Mouse (Mus musculus) stomach, postnatal 0 days (tissue): ENCODE data around the gene 1700030K09Rik. TPM values are rescaled to one million over a fixed set of nuclear protein-coding genes. Genes with fewer than 3 reads are reported as not detected.

Experiments used
- ATAC-seq: fragments of 200-750 bp; cut with Nextera tagmentation; 2 replicates; pipeline ENCODE4 v1.8.0; 2017; ENCODE audit not compliant: low FRiP score, low TSS enrichment
- DNase-seq: peaks from one replicate; pipeline ENCODE4 v3.0.0-alpha.2; 2016; ENCODE audit warnings: low spot score
- H3K27ac ChIP-seq: fragments of 300-500 bp; sonication (generic); replicated peaks from 2 replicates; pipeline ENCODE4 v1.5.1; 2014; ENCODE audit warnings: mild to moderate bottlenecking, control low read depth
- H3K27me3 ChIP-seq: fragments of 300-500 bp; sonication (generic); 2 replicates; pipeline ENCODE4 v1.6.1; 2014; ENCODE audit warnings: low read length; ENCODE audit not compliant: control insufficient read depth, insufficient read depth
- H3K36me3 ChIP-seq: fragments of 300-500 bp; sonication (generic); 2 replicates; pipeline ENCODE4 v1.6.1; 2014; ENCODE audit warnings: low read length, mixed read lengths; ENCODE audit not compliant: control insufficient read depth, insufficient read depth
- H3K4me1 ChIP-seq: fragments of 300-500 bp; sonication (generic); replicated peaks from 2 replicates; pipeline ENCODE4 v1.6.1; 2014; ENCODE audit warnings: antibody characterized with exemption; ENCODE audit not compliant: control insufficient read depth, insufficient read depth
- H3K4me2 ChIP-seq: fragments of 300-500 bp; sonication (generic); replicated peaks from 2 replicates; pipeline ENCODE4 v1.6.1; 2014; ENCODE audit warnings: low read depth, mild to moderate bottlenecking, control low read depth, moderate library complexity
- H3K4me3 ChIP-seq: fragments of 300-500 bp; sonication (generic); 2 replicates; pipeline ENCODE4 v1.5.1; 2014; ENCODE audit warnings: low read depth, low read length, control low read depth
- H3K9ac ChIP-seq: fragments of 300-500 bp; sonication (generic); 2 replicates; pipeline ENCODE4 v1.6.1; 2014; ENCODE audit warnings: mild to moderate bottlenecking, low read length, control low read depth, mixed read lengths
- H3K9me3 ChIP-seq: fragments of 300-500 bp; sonication (generic); 2 replicates; pipeline ENCODE4 v1.6.1; 2016; ENCODE audit warnings: low read length; ENCODE audit not compliant: control insufficient read depth
- CTCF ChIP-seq: IDR thresholded peaks from 2 replicates; pipeline ENCODE4 v1.5.1; 2016; ENCODE audit warnings: antibody characterized with exemption, low read depth, mild to moderate bottlenecking, moderate library complexity
- EP300 ChIP-seq: optimal IDR thresholded peaks from 2 replicates; pipeline ENCODE3; 2016; ENCODE audit warnings: antibody characterized with exemption
- WGBS: fragments of 180-500 bp; shearing (Covaris S2); extraction: QIAGEN DNeasy Blood & Tissue Kit; methylation state at CpG from one replicate; pipeline ENCODE4 v1.1.7; 2014; 5-methylcytosine and 5-hydroxymethylcytosine counted together
- polyA plus RNA-seq: library from polyadenylated mRNA; unstranded; fragments of >200 nt; fragmentation: Nextera tagmentation; extraction: Ambion mirVana; gene quantifications from 2 replicates; pipeline ENCODE4 v1.2.1, GENCODE M21; 2015

1700030K09Rik gene
- polyA plus RNA-seq, 1 experiment from 2014 or later, result 4.2 TPM

DNA sequence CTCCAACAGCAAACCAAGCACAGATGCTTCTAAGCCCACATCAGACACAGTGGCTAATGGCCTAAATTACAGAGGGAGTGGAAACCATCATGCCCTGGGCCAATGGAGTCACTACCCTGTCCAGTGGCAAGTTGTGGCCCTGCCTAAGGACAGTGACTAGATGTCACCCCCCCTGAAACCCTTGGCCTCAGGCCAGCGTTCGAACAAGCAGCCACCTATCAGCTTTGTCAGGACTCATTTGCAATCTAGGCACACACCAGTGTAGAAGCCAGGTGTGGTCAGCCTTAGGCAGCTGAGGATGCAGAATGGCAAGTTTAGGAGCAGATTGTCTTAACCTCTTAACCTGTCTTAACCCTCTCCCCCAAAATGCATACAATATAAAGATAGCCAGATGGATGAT lies 28.4 kb upstream of the 1700030K09Rik start:
- WGBS, result 51% methylated on average over 2 of the region's 2 CpGs
- ATAC-seq, result no peak
- no peak overlapping the region; the same call in 1 of the 2 replicates for H3K9ac ChIP-seq

DNA sequence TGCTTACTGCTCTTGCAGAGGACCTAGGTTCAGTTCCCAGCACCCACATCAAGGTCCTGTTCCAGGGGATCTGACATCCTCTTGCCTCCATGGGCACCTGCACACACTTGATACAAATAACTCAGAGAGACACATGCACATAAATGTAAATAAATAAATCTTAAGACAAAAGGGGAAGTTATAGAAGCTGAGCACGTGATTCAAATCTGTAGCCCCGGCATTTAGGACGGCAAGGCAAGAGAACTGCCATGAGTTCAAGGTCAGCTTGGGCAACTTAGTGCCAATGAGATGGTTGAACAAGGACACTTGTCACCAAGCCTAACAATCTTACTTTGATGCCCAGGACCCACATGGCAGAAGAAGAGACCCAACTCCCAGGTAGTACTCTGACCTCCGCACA lies 25.6 kb upstream of the 1700030K09Rik start:
- TF ChIP-seq EP300 (no peak), CTCF (no peak)
- Histone ChIP-seq H3K4me2 (no peak overlapping the region), H3K36me3 (no peaks in the 10 kb centered on the region; the same call in 1 of the 2 replicates), H3K4me1 (peaks cover 7% of the 10 kb centered on the region; the same call in 1 of the 2 replicates), H3K27me3 (no peaks in the 10 kb centered on the region), H3K9me3 (no peaks in the 10 kb centered on the region), H3K27ac (no peak overlapping the region), H3K4me3 (no peak overlapping the region), H3K9ac (no peak overlapping the region)
- DNase-seq (no peak), ATAC-seq (no peak)
- WGBS, result 88% methylated on average over 4 of the region's 4 CpGs

More for the DNA sequence above, 28.4 kb upstream of the 1700030K09Rik start:
- Histone ChIP-seq H3K4me2 (no peak overlapping the region), H3K4me3 (no peak overlapping the region), H3K9me3 (no peaks in the 10 kb centered on the region), H3K4me1 (peaks cover 4% of the 10 kb centered on the region; the same call in 1 of the 2 replicates), H3K36me3 (no peaks in the 10 kb centered on the region; the same call in 1 of the 2 replicates), H3K27me3 (no peaks in the 10 kb centered on the region), H3K27ac (no peak overlapping the region)
- TF ChIP-seq CTCF (no peak), EP300 (no peak)
- DNase-seq, result no peak

DNA sequence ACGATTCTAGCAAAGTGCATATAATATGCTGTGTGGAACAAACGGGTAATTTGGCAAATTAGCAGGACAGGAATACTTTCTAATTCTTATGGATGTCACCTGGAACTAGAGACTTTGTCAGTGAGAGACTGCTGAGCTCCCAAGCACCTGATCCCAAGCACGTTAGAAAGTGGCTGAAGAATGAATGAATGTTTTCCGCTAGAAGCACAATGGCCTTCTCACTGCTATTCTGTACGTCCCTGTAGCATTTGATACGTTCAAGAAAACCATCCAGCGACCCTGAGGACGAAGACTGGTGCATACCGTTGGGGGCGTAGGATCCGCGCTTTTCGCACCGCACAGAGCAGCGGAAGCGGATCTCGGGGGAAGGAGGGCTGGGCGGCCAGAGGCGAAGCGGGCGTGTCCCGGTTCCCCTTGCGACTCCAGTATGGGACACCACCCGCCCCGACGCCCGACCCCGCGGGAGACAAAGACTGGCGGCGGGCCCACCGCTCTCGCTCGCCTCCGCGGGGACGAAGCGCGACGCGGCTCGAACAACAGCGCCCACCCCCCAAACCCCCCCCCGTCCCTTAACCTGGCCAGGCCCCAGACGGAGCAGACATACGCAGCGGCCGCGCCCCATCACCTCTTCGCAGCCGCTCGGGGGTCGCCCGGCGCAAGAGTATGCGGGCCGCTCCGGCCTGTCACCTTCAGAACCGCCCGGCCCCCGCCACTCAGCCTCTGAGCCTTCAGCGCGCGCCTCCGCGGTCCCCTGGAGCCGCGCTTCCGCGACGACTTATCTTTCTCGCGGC lies 22.9 kb upstream of the 1700030K09Rik start:
- under 1% methylated on average over 62 of the region's 73 CpGs for WGBS
- DNase-seq, result peak; percentile 61
- ATAC-seq, result peak; percentile 47
- Histone ChIP-seq H3K4me1 (peaks cover 7% of the 10 kb centered on the region; the same call in 1 of the 2 replicates), H3K4me3 (peak overlapping the region; percentile 78), H3K9me3 (no peaks in the 10 kb centered on the region), H3K27me3 (no peaks in the 10 kb centered on the region), H3K27ac (peak overlapping the region; percentile 89), H3K4me2 (peak overlapping the region; percentile 77), H3K9ac (peak overlapping the region; percentile 83), H3K36me3 (no peaks in the 10 kb centered on the region; the same call in 1 of the 2 replicates)
- TF ChIP-seq CTCF (no peak), EP300 (no peak)

DNA sequence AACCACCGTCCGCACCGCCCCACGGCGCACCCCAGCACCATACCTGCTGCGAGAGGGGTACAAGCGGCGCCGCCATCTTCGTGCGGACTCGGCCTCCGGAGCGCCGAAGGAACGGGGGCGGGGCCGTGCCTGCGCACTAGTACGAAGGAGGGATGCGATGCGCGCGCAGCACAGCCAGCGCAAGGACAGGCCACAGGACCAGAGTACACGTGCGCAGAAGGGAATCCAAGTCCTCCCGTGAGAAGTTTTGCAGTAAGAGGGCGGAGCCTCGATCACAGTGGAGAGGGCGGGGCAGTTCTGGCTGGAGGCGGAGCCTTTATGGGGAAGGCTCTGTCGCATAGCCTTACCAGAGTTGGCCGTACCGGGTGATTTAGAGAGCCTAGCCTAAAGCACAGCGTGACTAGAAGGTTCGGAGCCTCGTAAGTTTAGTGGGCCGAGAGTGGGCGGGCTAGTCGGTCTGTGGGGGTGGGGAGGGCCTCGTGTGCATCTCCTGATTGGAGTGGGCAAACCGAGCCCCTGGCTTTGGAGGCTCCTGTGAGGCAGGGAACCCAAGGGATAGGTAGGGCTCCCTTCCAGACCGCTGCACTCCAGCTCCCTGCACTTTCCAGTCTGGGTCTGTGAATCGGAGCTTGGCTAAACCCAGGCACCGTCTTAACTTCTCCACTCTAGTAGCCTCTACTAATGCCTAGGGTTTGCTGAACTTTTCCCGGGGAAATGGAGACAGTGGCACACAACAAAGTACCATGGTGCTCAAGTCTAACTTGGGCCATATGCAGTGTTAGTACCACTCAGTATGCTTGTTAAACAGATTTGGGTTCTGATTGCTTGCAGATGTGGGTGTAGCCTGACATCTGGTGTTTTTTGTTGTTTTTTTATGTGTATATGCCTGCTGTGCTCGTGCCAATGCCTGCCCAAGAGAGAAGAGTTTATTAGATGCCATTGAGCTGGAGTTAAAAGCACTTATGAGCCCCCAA lies 22.0 kb upstream of the 1700030K09Rik start, which contains the start of gene Eps15l1:
TSS of gene Eps15l1 (minus strand) at position 99 of the 974 bp plus-strand sequence.
- under 1% methylated on average over 48 of the region's 48 CpGs for WGBS
- Histone ChIP-seq H3K27ac (peak within 1 kb of the TSS; percentile 89), H3K27me3 (no peaks in the 10 kb centered on the region), H3K4me1 (peaks cover 7% of the 10 kb centered on the region; the same call in 1 of the 2 replicates), H3K9me3 (no peaks in the 10 kb centered on the region), H3K36me3 (no peaks in the 10 kb centered on the region; the same call in 1 of the 2 replicates), H3K4me2 (peak within 1 kb of the TSS; percentile 77), H3K4me3 (peak within 1 kb of the TSS; percentile 78), H3K9ac (peak within 1 kb of the TSS; percentile 83)
- ATAC-seq, result peak; percentile 98
- TF ChIP-seq EP300 (no peak), CTCF (0 out of 2 replicates have a peak, but pooled peaks have one; percentile 1)
- DNase-seq, result peak; percentile 99

DNA sequence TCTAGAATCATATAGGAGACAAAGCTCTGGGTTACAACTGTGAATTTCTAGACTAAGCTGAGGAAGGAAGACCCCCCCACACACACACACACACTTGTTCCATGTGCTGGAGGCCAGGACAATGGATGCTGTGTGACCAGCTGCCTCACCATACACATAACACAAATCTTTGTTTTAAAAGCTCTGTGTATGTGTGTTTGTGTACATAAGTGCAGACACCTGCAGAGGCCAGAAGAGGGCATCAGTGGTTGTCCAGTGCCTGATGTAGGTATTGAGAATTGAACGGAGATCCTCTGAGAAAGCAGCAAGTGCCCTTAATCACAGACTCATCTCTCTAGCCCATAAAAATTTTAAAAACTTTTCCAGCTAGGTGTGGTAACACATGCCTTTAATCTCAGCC lies 20.8 kb upstream of the 1700030K09Rik start:
- no peak overlapping the region for H3K27ac ChIP-seq
- peak; percentile 70 for TF ChIP-seq CTCF
- TF ChIP-seq EP300, result no peak
- H3K9ac ChIP-seq, result no peak overlapping the region
- peaks cover 7% of the 10 kb centered on the region; the same call in 1 of the 2 replicates for H3K4me1 ChIP-seq
- ATAC-seq (no peak), DNase-seq (peak; percentile 49)
- H3K4me3 ChIP-seq, result no peak overlapping the region
- H3K36me3 ChIP-seq, result no peaks in the 10 kb centered on the region
- H3K9me3 ChIP-seq, result no peaks in the 10 kb centered on the region
- H3K4me2 ChIP-seq, result no peak overlapping the region
- 56% methylated on average over 1 of the region's 1 CpGs for WGBS
- H3K27me3 ChIP-seq, result no peaks in the 10 kb centered on the region
